Mouse (Mus musculus) 3T3-L1 (cell line): Measurements from ENCODE around the gene Galr3.
A peak's percentile ranks its signal among the peaks of the same experiment; 100 is the strongest.

Source experiments
- DNase-seq: peaks from one replicate; pipeline ENCODE4 v3.0.0-alpha.2; 2015; ENCODE audit warnings: low read depth, low spot score

Galr3 gene

GRCm38 (mm10) chr15:79051461-79052360, 10.0 kb downstream of the Galr3 start:
- peak; percentile 48 for DNase-seq

DNA sequence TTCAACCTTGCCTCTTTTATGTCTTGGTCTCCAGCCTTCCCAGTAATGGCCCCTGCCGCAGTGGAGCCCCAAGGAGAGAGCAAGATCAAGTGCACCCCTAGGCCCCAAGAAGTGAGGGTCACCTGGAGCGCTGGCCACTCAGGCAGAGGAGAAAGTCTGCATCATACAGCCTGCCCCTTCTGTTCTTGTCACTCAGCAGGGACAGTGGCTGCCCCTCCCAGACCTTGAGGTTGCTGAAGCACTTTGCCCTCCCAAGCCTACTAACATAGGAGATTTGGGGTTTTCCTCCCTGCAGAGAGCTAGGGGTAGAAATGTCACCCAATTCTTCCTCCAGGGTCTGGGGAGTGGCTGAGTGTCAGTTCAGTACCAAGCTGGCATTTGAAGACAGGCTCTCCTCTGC, 10.7 kb downstream of the Galr3 start:
- DNase-seq: no peak

DNA sequence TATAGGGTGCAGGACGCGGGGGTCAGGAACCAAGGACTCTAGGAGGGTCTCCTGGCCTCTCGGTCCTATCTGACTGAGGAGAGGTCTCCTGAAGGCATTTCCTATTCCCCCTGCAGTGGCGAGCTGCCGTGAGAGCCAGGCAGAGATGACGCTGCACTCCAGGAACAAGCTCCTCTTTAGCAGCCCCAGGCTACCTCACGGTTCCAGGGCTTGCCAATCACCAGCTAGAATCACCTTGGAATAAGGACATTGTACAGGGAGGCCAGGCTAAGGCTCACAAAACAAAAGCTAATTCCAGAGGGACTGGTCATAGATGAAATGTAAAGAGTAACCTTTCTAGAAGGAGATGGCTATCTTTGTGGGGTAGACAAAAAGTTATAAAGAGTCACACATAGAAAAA, 14.9 kb downstream of the Galr3 start:
- DNase-seq: no peak

- no peak for DNase-seq
These were observed 16.2 kb downstream of the Galr3 start for GRCm38 (mm10) chr15:79057850-79058249.

- no peak for DNase-seq
These were observed 19.3 kb downstream of the Galr3 start for GRCm38 (mm10) chr15:79060887-79061565.

DNA sequence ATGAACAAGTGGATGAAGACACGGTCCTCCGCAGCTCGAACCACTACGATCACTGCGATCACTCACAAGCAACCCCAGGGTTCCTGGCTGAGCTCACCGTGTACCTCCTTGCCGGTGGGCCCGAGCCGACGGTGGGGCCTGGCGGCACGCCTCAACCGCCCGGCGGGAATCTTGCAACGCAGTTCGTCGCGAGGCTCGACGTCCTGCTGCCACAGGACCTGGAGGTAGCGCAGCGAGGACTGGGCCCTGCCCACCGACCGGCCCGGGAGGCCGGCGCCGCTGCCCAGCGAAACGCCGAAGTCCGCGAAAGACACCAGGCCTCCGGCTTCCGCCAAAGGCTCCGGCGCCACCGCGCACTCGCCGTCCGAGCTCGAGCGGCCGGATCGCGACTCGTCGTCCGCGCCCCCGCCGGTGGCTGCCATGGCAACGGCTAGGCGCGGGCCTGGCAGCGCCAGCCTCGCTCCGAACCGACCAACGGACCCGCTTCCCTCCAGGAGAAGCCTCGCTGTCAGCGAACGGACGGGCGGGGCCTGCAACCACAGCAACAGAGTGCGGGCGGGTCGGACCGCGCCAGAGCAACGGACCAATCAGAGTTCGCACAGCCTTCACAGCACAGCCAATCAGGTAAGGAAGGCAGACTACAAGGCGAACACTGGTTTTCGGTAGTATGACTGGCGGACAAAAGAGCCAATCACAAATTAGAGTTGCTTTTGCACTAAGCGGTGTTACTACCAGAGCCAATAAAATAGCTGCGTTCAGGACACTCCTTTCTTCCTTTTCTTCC, 20.9 kb downstream of the Galr3 start, which contains the start of gene Ankrd54:
TSS of gene Ankrd54 (minus strand) at position 518 of the 784 bp plus-strand sequence.
- peak; percentile 100 for DNase-seq

DNA sequence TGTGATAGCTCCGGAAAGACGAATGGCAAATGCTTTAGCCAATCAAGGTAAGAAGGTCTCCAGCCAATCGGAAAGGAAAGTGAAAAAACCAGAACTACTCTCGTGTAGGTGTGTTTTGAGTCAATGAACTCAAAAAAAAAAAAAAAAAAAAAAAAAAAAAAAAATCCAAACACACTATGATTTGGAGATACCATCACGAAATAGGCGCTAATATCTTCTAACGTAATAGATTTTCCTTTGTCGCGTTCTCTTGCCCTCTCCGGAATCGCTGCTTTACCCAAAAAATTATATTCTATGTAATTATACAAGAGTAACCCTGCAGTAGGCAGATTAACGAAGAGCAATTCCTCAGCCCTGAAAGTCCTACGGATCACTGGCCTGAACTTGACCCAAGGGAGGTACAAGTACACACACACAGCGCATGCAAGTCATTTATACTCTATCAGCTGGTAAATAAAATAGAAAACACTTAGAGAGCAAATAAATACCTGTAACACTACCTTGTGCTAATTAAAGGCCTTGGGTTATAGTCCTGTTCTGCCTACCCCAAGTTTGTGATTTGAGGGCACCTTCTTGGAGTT, 21.6 kb downstream of the Galr3 start:
- DNase-seq: no peak

DNA sequence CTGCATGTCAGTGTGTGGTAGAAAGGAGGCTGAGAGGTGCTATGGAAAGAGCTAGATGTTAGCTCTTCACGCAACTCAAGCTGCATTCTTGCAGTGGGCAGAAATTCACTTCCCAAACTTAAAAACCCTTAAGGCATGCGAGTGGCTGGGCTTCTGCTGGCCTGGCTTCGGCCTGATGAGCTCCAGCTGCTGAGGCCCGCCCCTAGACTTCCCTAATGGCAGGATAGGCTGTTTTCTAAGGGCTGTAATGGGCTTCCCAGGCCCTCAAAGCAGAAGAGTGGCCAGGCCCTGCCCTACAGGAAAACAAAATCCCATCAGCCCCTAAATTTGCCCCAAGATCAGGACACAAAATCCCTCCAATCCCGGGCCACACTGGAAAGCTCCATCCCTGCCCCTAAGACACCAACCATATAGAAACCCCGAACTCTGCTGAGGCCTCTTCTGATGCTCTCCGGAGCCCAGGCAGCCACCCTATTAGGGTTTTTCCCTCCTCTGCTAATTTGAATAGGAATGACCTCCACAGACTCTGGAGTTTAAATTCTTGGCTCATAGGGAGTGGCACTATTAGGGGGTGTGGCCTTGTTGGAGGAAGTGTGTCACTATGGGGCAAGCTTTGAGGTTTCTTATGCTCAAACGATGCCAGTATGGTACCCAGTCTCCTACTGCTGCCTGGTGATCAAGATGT, 23.5 kb downstream of the Galr3 start:
- peak; percentile 29 for DNase-seq

- no peak for DNase-seq
These were observed 24.6 kb downstream of the Galr3 start for GRCm38 (mm10) chr15:79066276-79066675.

- no peak for DNase-seq
These were observed 25.9 kb downstream of the Galr3 start for GRCm38 (mm10) chr15:79067631-79068030.

GRCm38 (mm10) chr15:79068416-79068815, 26.7 kb downstream of the Galr3 start:
- no peak for DNase-seq

GRCm38 (mm10) chr15:79071117-79072039, 29.7 kb downstream of the Galr3 start:
- DNase-seq: peak; percentile 75

DNA sequence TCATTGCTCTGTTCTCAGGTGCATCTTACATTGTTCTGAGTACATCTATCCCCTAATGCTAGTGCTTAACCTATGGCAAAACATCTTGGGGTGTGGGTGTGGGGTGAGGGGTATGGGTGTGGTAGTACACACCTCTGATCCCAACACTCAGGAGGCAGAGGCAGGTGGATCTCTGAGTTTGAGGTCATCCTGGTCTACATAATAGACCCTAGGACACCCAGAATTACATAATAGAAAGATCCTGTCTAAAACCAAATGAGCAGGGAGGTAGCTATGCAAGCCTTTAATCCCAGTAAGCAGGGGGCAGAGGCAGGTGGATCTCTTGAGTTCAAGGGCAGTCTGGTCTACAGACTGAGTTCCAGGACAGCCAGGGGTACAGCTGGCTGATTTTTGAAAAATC, 32.1 kb downstream of the Galr3 start:
- no peak for DNase-seq

- DNase-seq: no peak
These were observed 32.8 kb downstream of the Galr3 start for GRCm38 (mm10) chr15:79074446-79074845.

DNA sequence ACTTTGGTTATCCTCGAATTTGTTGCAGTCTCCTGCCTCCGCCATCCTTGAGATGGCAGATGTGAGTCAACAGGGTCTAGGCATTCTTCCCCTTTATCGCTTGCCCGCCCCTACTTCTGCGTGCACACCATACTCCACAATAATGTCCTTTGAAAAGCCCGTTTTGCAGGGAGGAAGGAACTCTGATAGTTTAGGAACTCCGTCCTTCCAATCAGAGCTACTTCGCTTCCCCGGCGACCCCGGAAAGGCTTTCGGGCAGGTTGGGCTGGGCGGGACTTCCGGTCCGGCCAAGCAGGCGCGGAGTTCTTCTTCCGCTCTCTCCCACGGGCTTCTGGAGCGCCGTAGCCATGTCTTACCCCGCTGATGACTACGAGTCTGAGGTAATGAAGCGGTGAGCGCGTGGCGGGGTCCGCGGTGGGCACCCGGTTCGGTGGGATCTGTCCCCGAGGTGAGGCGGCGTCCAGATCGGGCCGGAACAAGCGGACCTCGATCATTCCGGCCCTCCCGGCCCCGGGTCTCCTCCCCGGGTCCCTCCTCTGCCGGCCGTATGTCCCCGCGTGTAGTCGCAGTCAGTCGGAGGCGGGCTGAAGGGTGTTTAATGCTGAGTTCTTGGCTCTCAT, 33.3 kb downstream of the Galr3 start, which contains the start of gene Eif3l:
TSS of gene Eif3l (plus strand) at position 267 of the 620 bp plus-strand sequence.
- DNase-seq: peak; percentile 87

- DNase-seq: no peak
These were observed 34.1 kb downstream of the Galr3 start for GRCm38 (mm10) chr15:79075658-79076365.

- DNase-seq: no peak
These were observed 37.9 kb downstream of the Galr3 start for GRCm38 (mm10) chr15:79079567-79079966.

DNA sequence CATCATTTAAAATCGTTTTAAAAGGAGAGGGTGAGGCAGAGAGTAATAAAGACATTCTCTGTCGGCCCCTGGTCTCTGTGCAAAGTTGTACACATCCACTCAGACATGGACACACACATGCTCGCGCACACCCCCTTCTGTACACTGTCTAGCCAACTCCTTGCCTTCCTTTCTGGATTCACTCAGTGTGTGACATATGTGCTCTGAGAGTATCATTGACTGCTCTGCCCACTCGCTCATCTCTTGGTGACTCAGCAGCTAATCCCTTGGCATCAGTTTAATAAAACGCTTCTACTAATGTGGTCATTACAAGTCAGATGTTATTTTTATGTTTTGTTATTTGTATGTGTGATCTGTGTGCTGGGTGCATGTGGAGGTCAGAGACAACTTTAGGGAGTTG, 50.6 kb downstream of the Galr3 start:
- DNase-seq: peak; percentile 47
